Mouse (Mus musculus): Measurements from ENCODE around the gene 0610010K14Rik.

DNA sequence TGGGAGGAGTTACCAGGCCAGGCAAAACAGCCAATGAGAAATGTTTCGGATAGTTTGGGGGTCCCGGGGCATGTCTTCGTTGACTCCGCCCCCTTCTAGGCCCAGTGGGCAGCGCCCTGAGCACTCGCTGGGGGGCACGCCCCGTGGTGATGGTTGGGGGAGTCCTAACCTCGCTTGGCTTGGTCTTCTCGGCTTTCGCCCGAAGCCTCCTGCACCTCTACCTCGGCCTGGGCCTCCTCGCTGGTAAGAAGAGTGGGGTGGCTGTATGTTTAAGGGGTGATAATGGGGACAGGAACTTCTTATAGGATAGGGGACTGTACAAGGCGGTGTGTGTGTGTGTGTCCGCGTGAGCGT, 22.9 kb downstream of the 0610010K14Rik start:
- TF ChIP-seq POLR2A (IDR thresholded peaks at IDR 0.05; ENCODE audit: extremely low read depth, insufficient read depth, low read length) (no peak), CTCF (IDR thresholded peaks at IDR 0.05; ENCODE audit: low read depth, low read length) (no peak)

Measured in liver, adult 2 months (tissue).